Mouse (Mus musculus) testis, adult 2 months (tissue): Measurements from ENCODE around the gene Grk3. TPM values are rescaled to one million over a fixed set of nuclear protein-coding genes. Genes with fewer than 3 reads are reported as not detected.

Experiments used
- H3K27ac ChIP-seq: fragments of 200-500 bp; 2 replicates; pipeline ENCODE4 v1.5.1; 2012; ENCODE audit warnings: low read depth, low read length; ENCODE audit not compliant: control insufficient read depth, insufficient read depth
- H3K27me3 ChIP-seq: fragments of 200-500 bp; 2 replicates; pipeline ENCODE4 v1.6.1; 2012; ENCODE audit warnings: mild to moderate bottlenecking, low read length, moderate library complexity; ENCODE audit not compliant: control insufficient read depth, insufficient read depth
- H3K36me3 ChIP-seq: fragments of 200-500 bp; 2 replicates; pipeline ENCODE4 v1.6.1; 2012; ENCODE audit warnings: mild to moderate bottlenecking, low read length; ENCODE audit not compliant: control insufficient read depth, insufficient read depth
- H3K4me1 ChIP-seq: fragments of 200-500 bp; 2 replicates; pipeline ENCODE4 v1.6.1; 2012; ENCODE audit warnings: low read length; ENCODE audit not compliant: control insufficient read depth, insufficient read depth
- H3K4me3 ChIP-seq: fragments of 200-500 bp; 2 replicates; pipeline ENCODE4 v1.5.1; 2012; ENCODE audit warnings: low read depth, mild to moderate bottlenecking, low read length, moderate library complexity, mixed read lengths; ENCODE audit not compliant: control insufficient read depth
- CTCF ChIP-seq: fragments of 200-500 bp; IDR thresholded peaks from 2 replicates; pipeline ENCODE4 v1.5.1; 2012; ENCODE audit warnings: low read depth, mild to moderate bottlenecking, inconsistent platforms, low read length, moderate library complexity; ENCODE audit not compliant: control insufficient read depth, insufficient read depth, insufficient replicate concordance
- POLR2A ChIP-seq: fragments of 200-500 bp; IDR thresholded peaks from 2 replicates; pipeline ENCODE4 v1.6.1; 2012; ENCODE audit warnings: low read depth, mild to moderate bottlenecking, inconsistent platforms, low read length, moderate library complexity; ENCODE audit not compliant: control insufficient read depth
- polyA plus RNA-seq: library from polyadenylated mRNA; depleted of rRNA; stranded (reverse); fragments of >200 nt; gene quantifications from 2 replicates; pipeline ENCODE4 v1.2.3, GENCODE M21; 2012

Gene Grk3
- polyA plus RNA-seq, 1 experiment = 15.8 TPM

DNA sequence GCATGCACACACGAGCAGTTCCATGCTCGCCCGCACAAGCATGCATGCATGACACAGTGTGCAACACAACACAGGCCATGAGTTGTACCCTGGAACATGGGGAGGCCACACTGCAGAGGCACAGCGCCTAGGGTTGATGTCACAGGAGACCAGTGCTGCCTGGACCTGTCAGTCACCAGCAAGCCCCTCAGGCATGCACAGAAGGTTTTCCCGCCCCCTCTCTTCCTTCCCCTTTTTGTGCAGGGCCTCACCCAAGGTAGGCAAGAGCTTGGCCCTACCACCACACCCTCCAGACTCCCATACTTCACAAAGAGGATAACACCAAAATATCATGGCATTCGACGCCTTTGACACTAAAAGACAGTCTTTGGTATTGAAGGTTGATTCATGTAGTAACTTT is 8.6 kb downstream of the Grk3 start:
- TF ChIP-seq POLR2A (no peak), CTCF (no peak)
- no peak overlapping the region for H3K27ac ChIP-seq
- no peaks in the 10 kb centered on the region for H3K36me3 ChIP-seq
- H3K27me3 ChIP-seq = no peaks in the 10 kb centered on the region
- no peak overlapping the region for H3K4me3 ChIP-seq
- peaks cover 2% of the 10 kb centered on the region; the same call in 1 of the 2 replicates for H3K4me1 ChIP-seq

DNA sequence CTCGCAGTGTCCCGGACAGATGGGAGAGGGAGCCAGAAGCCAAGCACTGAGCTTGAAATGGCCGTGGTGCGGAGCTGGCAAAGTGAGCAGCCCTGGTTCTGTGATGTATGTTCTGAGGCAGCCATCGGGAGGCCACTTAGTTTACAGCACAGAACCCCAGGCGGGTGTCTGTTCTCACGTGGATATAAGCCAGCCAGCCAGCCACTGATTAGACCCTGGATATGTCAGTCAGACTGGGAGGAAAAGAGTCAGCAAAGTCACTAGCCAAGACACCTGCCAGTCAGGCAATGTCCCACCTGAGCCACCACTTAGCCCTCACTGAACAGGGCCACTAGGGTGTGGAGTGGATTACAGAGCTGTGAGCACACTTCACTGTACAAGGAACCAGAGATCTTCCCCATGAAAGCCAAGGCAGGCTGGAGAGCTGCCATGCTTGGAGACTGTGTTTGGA is 9.6 kb downstream of the Grk3 start:
- Histone ChIP-seq H3K36me3 (no peaks in the 10 kb centered on the region), H3K4me1 (no peaks in the 10 kb centered on the region), H3K4me3 (no peak overlapping the region), H3K27ac (no peak overlapping the region), H3K27me3 (no peaks in the 10 kb centered on the region)
- no peak for TF ChIP-seq POLR2A
- no peak for TF ChIP-seq CTCF

DNA sequence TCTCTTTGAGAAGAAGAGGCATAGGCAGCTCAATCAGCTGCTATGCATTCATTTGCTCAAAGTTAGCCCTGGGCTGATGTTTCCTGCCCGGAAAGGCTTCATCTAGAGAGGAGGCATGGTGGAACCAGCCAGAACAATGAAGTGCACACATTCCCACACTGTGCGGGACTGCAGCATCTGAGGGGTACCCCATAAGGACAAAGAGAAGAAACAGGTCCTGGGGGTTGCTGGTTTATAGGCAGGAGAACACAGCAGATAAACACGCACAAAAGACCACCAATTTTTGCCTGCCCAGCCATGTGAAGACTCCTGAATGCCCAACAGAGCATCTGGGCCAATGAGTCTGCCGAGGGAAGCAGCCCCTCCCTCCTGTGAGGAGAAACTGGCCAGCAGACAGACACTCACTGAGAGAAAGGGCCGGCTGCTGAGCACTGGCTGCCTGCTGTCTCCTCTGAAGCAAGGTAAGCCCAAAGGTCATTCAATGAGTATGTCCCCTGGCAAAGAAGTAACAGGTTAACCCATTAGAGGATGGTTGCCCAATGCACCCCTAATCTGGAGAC is 12.7 kb downstream of the Grk3 start:
- Histone ChIP-seq H3K27me3 (no peaks in the 10 kb centered on the region), H3K27ac (no peak overlapping the region), H3K36me3 (no peaks in the 10 kb centered on the region), H3K4me3 (no peak overlapping the region), H3K4me1 (peaks cover 6% of the 10 kb centered on the region; the same call in 1 of the 2 replicates)
- no peak for TF ChIP-seq CTCF
- no peak for TF ChIP-seq POLR2A

DNA sequence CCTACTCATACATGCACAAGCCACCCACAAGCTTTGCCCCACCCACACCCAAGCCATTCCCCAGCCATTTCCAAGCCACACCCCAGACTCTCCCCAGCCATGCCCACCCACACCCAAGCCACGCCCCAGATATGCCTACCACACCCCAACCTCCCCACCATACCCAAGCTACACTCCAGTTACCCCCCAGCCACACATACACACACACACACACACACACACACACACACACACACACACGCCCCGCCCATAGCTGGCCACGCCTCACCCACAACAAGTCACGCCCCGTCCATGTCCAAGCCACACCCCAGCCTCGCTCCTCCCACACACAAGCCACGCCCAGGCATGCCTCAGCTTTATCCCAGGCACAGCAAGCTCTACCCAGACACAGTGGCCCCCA is 16.4 kb downstream of the Grk3 start:
- Histone ChIP-seq H3K4me3 (no peak overlapping the region), H3K36me3 (no peaks in the 10 kb centered on the region), H3K27me3 (no peaks in the 10 kb centered on the region), H3K27ac (no peak overlapping the region), H3K4me1 (peaks cover 6% of the 10 kb centered on the region; the same call in 1 of the 2 replicates)
- no peak for TF ChIP-seq CTCF
- no peak for TF ChIP-seq POLR2A

DNA sequence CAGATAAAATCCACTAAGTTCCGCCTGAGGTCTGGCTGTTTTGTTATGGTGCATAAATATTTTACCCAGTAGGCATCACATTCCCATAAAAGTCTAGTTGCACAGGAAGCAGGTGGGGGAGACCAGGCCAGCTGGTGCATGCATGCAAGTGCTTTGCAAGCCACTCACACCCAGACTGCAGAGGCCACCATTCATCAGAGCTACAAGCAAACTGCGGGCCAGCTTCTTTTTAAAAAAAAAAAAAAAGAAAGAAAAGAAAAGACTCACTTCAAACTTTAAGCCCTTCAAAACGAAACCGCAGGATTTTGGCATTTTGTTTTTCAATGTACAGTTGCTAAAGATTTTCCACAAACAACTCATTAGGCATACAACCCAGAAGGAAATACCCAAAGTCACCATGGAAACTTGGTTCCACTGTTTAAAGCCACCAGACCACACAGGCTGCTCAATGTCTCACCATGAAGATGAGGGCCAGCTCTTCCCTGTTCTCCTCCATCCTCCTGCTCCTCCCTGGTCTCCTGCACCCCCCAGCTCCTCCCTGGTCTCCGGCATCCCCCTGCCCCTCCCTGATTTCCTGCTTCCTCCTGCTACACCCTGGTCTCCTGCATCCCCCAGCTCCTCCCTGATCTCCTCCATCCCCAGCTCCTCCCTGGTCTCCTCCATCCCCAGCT is 17.9 kb downstream of the Grk3 start:
- no peak overlapping the region for H3K27ac ChIP-seq
- TF ChIP-seq POLR2A (no peak), CTCF (no peak)
- no peak overlapping the region for H3K4me3 ChIP-seq
- no peaks in the 10 kb centered on the region for H3K36me3 ChIP-seq
- peaks cover 6% of the 10 kb centered on the region; the same call in 1 of the 2 replicates for H3K4me1 ChIP-seq
- H3K27me3 ChIP-seq = no peaks in the 10 kb centered on the region

DNA sequence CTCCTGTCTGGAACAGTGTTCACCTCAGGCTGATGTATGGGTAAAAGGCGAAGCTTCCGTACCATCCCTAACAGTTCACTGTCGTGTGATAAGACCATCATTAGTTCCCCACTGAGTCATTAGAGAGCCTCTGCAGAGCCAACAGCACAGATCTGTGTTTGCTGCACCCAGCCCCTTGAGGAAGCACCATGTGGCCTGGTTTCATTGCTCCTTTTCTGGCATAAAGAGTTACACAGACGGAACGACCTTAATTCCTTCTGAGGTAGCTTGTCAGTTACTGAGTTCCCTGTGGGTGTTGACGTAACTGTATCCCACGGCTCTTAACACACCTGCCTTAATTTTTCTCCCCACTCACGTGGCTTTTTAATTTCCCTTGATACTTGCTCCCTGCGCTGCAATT is 24.3 kb downstream of the Grk3 start:
- Histone ChIP-seq H3K36me3 (no peaks in the 10 kb centered on the region), H3K4me1 (no peaks in the 10 kb centered on the region), H3K4me3 (no peak overlapping the region), H3K27me3 (no peaks in the 10 kb centered on the region), H3K27ac (no peak overlapping the region)
- TF ChIP-seq CTCF = no peak
- no peak for TF ChIP-seq POLR2A

DNA sequence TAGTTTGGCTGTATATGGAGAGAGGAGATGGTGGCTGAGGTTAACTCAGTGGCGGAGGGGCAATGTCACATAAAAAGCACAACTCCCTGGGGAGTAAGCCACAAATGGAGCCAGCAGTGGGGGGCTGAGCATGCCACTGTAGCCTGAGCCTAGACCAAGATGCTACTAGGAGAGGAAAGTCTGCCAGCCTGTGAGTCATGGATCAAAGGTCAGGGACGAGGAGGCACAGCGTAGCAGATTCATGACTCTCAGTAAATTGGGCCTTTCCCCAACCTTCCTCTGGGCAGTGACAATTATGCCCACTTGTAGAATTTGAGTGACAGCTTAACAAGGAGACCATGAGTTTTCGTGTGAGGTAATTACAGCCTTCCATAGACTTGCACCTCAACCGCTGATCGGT is 33.7 kb downstream of the Grk3 start:
- no peaks in the 10 kb centered on the region for H3K27me3 ChIP-seq
- no peaks in the 10 kb centered on the region for H3K36me3 ChIP-seq
- no peak overlapping the region for H3K4me3 ChIP-seq
- TF ChIP-seq POLR2A = no peak
- no peak for TF ChIP-seq CTCF
- no peak overlapping the region for H3K27ac ChIP-seq
- H3K4me1 ChIP-seq = peaks cover 2% of the 10 kb centered on the region; the same call in 1 of the 2 replicates
